In genomic region chr5:144318286-144318685, GRCm38 (mm10) we compare ENCODE assay signal across 18 mouse cellular contexts. TPM values are rescaled to one million over a fixed set of nuclear protein-coding genes. Genes with fewer than 3 reads are reported as not detected.
DNase-seq lines count a peak whose midpoint lies in the region; ATAC-seq lines count a peak whose summit lies in the region.
"Had no signal": no experiment of that assay in that cellular context is flagged by ENCODE, and none has a peak within 500 bp of the region (broad histone marks: within the 10 kb centered on the region; RNA-seq: fewer than 3 reads in every experiment).

No protein-coding gene starts in this region.

- no peak overlapping the region for H3K4me3 ChIP-seq in kidney, embryonic 15.5 days (replicated peaks)
- H3K4me3 ChIP-seq in intestine, embryonic 16.5 days (ENCODE audit: low read length), result no peak overlapping the region
- H3K4me3 ChIP-seq: forebrain, embryonic 10.5 days; layer of hippocampus, adult 2 months; megakaryocyte, embryonic 14.5 days; neural tube, embryonic 15.5 days had no signal

- H3K27ac ChIP-seq in kidney, embryonic 15.5 days, result peak overlapping the region; percentile 61
- peak overlapping the region; percentile 79 for H3K27ac ChIP-seq in intestine, embryonic 16.5 days (ENCODE audit: low read length)
- H3K27ac ChIP-seq: forebrain, embryonic 10.5 days; layer of hippocampus, adult 2 months; neural tube, embryonic 15.5 days had no signal

- no peaks in the 10 kb centered on the region for H3K36me3 ChIP-seq in kidney, embryonic 15.5 days
- no peaks in the 10 kb centered on the region for H3K36me3 ChIP-seq in intestine, embryonic 16.5 days (ENCODE audit: control insufficient read depth, insufficient read depth, low read length)
- H3K36me3 ChIP-seq: forebrain, embryonic 10.5 days; neural tube, embryonic 15.5 days had no signal

- peaks cover 44% of the 10 kb centered on the region for H3K4me1 ChIP-seq in kidney, embryonic 15.5 days
- H3K4me1 ChIP-seq in intestine, embryonic 16.5 days (ENCODE audit: control insufficient read depth, insufficient read depth, low read length), result peaks cover 60% of the 10 kb centered on the region

- ATAC-seq in kidney, embryonic 15.5 days (replicated peaks; ENCODE audit: low FRiP score), result no peak
- ATAC-seq in intestine, embryonic 16.5 days, result peak; percentile 7; the same call in 1 of the 2 replicates

- no peak overlapping the region for H3K9ac ChIP-seq in kidney, embryonic 15.5 days
- H3K9ac ChIP-seq in intestine, embryonic 16.5 days (ENCODE audit: low read depth, low read length), result 0 out of 2 replicates have a peak overlapping the region, but pooled peaks have one; percentile 30
- H3K9ac ChIP-seq: neural tube, embryonic 15.5 days had no signal

- peak; percentile 47 for DNase-seq in adrenal gland, adult 2 months
- no peak for DNase-seq in adrenal gland, adult 18-20 months (ENCODE audit: low spot score in 2 of 2)
- no peak for DNase-seq in kidney, postnatal 36 days
- peak; percentile 48 for DNase-seq in lung, postnatal 36 days
- DNase-seq in gastrocnemius, adult 8-10 months (ENCODE audit: low spot score in 2 of 2), result no peak
- no peak for DNase-seq in natural killer cell, adult 2 months (ENCODE audit: low spot score in 2 of 2)
- DNase-seq: gastrocnemius, postnatal 14 days; heart, postnatal 36 days; liver; right cerebral cortex, postnatal 25 days; thymus, adult 18-20 months had no signal

- WGBS in kidney, embryonic 15.5 days, result 40% methylated on average over 6 of the region's 6 CpGs
- 41% methylated on average over 6 of the region's 6 CpGs for WGBS in intestine, embryonic 16.5 days

- no peak overlapping the region for H3K4me2 ChIP-seq in kidney, embryonic 15.5 days
- H3K4me2 ChIP-seq in intestine, embryonic 16.5 days (ENCODE audit: low read depth, low read length), result no peak overlapping the region
- H3K4me2 ChIP-seq: neural tube, embryonic 15.5 days had no signal

- H3K27me3 ChIP-seq in kidney, embryonic 15.5 days, result no peaks in the 10 kb centered on the region
- H3K27me3 ChIP-seq in intestine, embryonic 16.5 days (replicated peaks; ENCODE audit: control insufficient read depth, insufficient read depth, low read length), result no peaks in the 10 kb centered on the region
- H3K27me3 ChIP-seq: neural tube, embryonic 15.5 days had no signal

- H3K9me3 ChIP-seq in kidney, embryonic 15.5 days (replicated peaks), result no peaks in the 10 kb centered on the region
- H3K9me3 ChIP-seq in intestine, embryonic 16.5 days (ENCODE audit: control insufficient read depth, low read length), result no peaks in the 10 kb centered on the region
- H3K9me3 ChIP-seq: forebrain, embryonic 10.5 days; megakaryocyte, embryonic 14.5 days; neural tube, embryonic 15.5 days had no signal

RNA-seq across cellular contexts. Expression of gene Baiap2l1, which starts 39.6 kb away (rescaled TPM):
- total RNA-seq in adrenal gland, adult 2 months (2021), result 1 to 10 TPM; 8.5 to 8.6 TPM
- polyA plus RNA-seq in adrenal gland, adult 2 months (2012; rRNA removed), result 5.6 and 6.9 TPM in 2 replicates
- total RNA-seq in adrenal gland, adult 18-20 months (2021), result 10 to 100 TPM in 1 of 2 experiments, 1 to 10 TPM in 1; 8.9 to 20.1 TPM
- 14.8 and 15.2 TPM in 2 replicates for polyA plus RNA-seq in kidney, embryonic 15.5 days (2015; fragmentation: Nextera tagmentation; extraction: Ambion mirVana)
- 32.0 and 37.2 TPM in 2 replicates for polyA plus RNA-seq in intestine, embryonic 16.5 days (2015; fragmentation: Nextera tagmentation; extraction: Ambion mirVana)
- total RNA-seq in gastrocnemius, adult 8-10 months (2022), result under 1 TPM; 0.27 to 0.48 (median 0.37) TPM
- total RNA-seq: MEL had no signal

Comparison
In these comparisons a context has a peak if more than half of its experiments do, and no peak if none do; other contexts are left out.
1. DNase-seq: peak in adrenal gland, adult 2 months (single experiment) and lung, postnatal 36 days (single experiment); none in adrenal gland, adult 18-20 months (0 of 2), kidney, postnatal 36 days (0 of 2), gastrocnemius, adult 8-10 months (0 of 2) and natural killer cell, adult 2 months (0 of 2).
2. RNA of gene Baiap2l1, which starts 39.6 kb away (total RNA-seq): 8.9 to 20.1 TPM in adrenal gland, adult 18-20 months and 8.5 to 8.6 TPM in adrenal gland, adult 2 months; 0.27 to 0.48 TPM in gastrocnemius, adult 8-10 months; every median in the first group is over 4 times any median in the second.